Comparison of ENCODE assay signal across 35 mouse cellular contexts in genomic region chr11:46372331-46372953, GRCm38 (mm10). TPM values are rescaled to one million over a fixed set of nuclear protein-coding genes. Genes with fewer than 3 reads are reported as not detected.
A peak's percentile ranks its signal among the peaks of the same experiment; 100 is the strongest.
DNase-seq lines count a peak whose midpoint lies in the region; ATAC-seq and TF ChIP-seq lines count a peak whose summit lies in the region.
"Had no signal": no experiment of that assay in that cellular context is flagged by ENCODE, and none has a peak within 500 bp of the region (broad histone marks: within the 10 kb centered on the region; RNA-seq: fewer than 3 reads in every experiment).

No protein-coding gene starts in this region.

- H3K4me2 ChIP-seq in limb, embryonic 12.5 days: no peak overlapping the region
- H3K4me2 ChIP-seq in limb, embryonic 13.5 days (replicated peaks): no peak overlapping the region
- H3K4me2 ChIP-seq: embryonic facial prominence, embryonic 13.5 days; forebrain, embryonic 13.5 days; heart, embryonic 11.5 days; liver, embryonic 13.5 days; lung, embryonic 14.5 days; neural tube, embryonic 12.5 days had no signal

- DNase-seq in limb, embryonic 10.5 days (ENCODE audit: low spot score): no peak
- DNase-seq in CD4-positive helper T cell, adult 2 months (ENCODE audit: low read depth, low spot score): peak; percentile 85
- no peak for DNase-seq in cerebellum, adult 2 months
- no peak for DNase-seq in urinary bladder, postnatal 14 days (ENCODE audit: low spot score)
- DNase-seq in heart, postnatal 4 days: no peak
- DNase-seq: adrenal gland, postnatal 10 days; cerebellum, adult 11 months; cerebellum, postnatal 10 days; gastrocnemius, adult 2 months; kidney, postnatal 25 days; layer of hippocampus, postnatal 36 days; liver, embryonic 13.5 days; lung, embryonic 14.5 days; lung, postnatal 36 days; midbrain, embryonic 14.5 days; right cerebral cortex, adult 18-20 months had no signal

- no peak for ATAC-seq in limb, embryonic 12.5 days (ENCODE audit: insufficient number of reproducible peaks, insufficient read depth, low FRiP score, low TSS enrichment, low read depth)
- peak; percentile 52 for ATAC-seq in activated CD4-positive, CD25-positive, alpha-beta regulatory T cell, adult 4 months
- ATAC-seq in limb, embryonic 13.5 days (ENCODE audit: low FRiP score, low read depth): no peak
- ATAC-seq: forebrain, embryonic 13.5 days; hindbrain, embryonic 16.5 days; intestine, postnatal 0 days had no signal

- peak overlapping the region; percentile 62; the same call in 1 of the 2 replicates for H3K27ac ChIP-seq in limb, embryonic 12.5 days
- H3K27ac ChIP-seq in limb, embryonic 10.5 days: no peak overlapping the region
- H3K27ac ChIP-seq in limb, embryonic 13.5 days: peak overlapping the region; percentile 23; the same call in 1 of the 2 replicates
- no peak overlapping the region for H3K27ac ChIP-seq in cerebellum, adult 2 months (ENCODE audit: insufficient read depth, low read length)
- H3K27ac ChIP-seq: embryonic facial prominence, embryonic 13.5 days; forebrain, embryonic 13.5 days; gastrocnemius, adult 2 months; hindbrain, embryonic 10.5 days; layer of hippocampus, adult 2 months; liver, embryonic 13.5 days; neural tube, embryonic 12.5 days had no signal

- no peak overlapping the region for H3K9ac ChIP-seq in limb, embryonic 12.5 days (replicated peaks)
- no peak overlapping the region for H3K9ac ChIP-seq in limb, embryonic 13.5 days
- H3K9ac ChIP-seq: embryonic facial prominence, embryonic 13.5 days; forebrain, embryonic 13.5 days; liver, embryonic 13.5 days; lung, embryonic 14.5 days; neural tube, embryonic 12.5 days had no signal

- H3K27me3 ChIP-seq in limb, embryonic 12.5 days: no peaks in the 10 kb centered on the region
- no peaks in the 10 kb centered on the region for H3K27me3 ChIP-seq in limb, embryonic 10.5 days (ENCODE audit: low read depth, poor library complexity, severe bottlenecking)
- H3K27me3 ChIP-seq in limb, embryonic 13.5 days: no peaks in the 10 kb centered on the region
- H3K27me3 ChIP-seq in cerebellum, adult 2 months (ENCODE audit: control insufficient read depth, insufficient read depth, low read length): no peaks in the 10 kb centered on the region
- H3K27me3 ChIP-seq: embryonic facial prominence, embryonic 13.5 days; forebrain, embryonic 13.5 days; liver, embryonic 13.5 days; neural tube, embryonic 12.5 days had no signal

- no peaks in the 10 kb centered on the region for H3K9me3 ChIP-seq in limb, embryonic 12.5 days
- H3K9me3 ChIP-seq in limb, embryonic 10.5 days (replicated peaks): no peaks in the 10 kb centered on the region
- no peaks in the 10 kb centered on the region for H3K9me3 ChIP-seq in limb, embryonic 13.5 days
- H3K9me3 ChIP-seq: embryonic facial prominence, embryonic 13.5 days; forebrain, embryonic 13.5 days; hindbrain, embryonic 10.5 days; liver, embryonic 13.5 days; neural tube, embryonic 12.5 days had no signal

- peaks cover 6% of the 10 kb centered on the region; the same call in 1 of the 2 replicates for H3K4me1 ChIP-seq in limb, embryonic 12.5 days (replicated peaks)
- no peaks in the 10 kb centered on the region; the same call in 1 of the 2 replicates for H3K4me1 ChIP-seq in limb, embryonic 10.5 days
- H3K4me1 ChIP-seq in limb, embryonic 13.5 days: peaks cover 13% of the 10 kb centered on the region
- H3K4me1 ChIP-seq in cerebellum, adult 2 months (ENCODE audit: control insufficient read depth, insufficient read depth, low read length): no peaks in the 10 kb centered on the region
- H3K4me1 ChIP-seq: forebrain, embryonic 13.5 days; neural tube, embryonic 12.5 days had no signal

- no peaks in the 10 kb centered on the region for H3K36me3 ChIP-seq in limb, embryonic 12.5 days
- H3K36me3 ChIP-seq in limb, embryonic 10.5 days: no peaks in the 10 kb centered on the region
- H3K36me3 ChIP-seq in limb, embryonic 13.5 days: no peaks in the 10 kb centered on the region
- H3K36me3 ChIP-seq: embryonic facial prominence, embryonic 13.5 days; hindbrain, embryonic 10.5 days; liver, embryonic 13.5 days; neural tube, embryonic 12.5 days had no signal

- TF ChIP-seq CTCF in cerebellum, adult 2 months (IDR thresholded peaks at IDR 0.05; ENCODE audit: borderline replicate concordance, insufficient read depth, low read depth, low read length): no peak

- 82% methylated on average over 8 of the region's 8 CpGs for WGBS in limb, embryonic 12.5 days
- WGBS in limb, embryonic 10.5 days: 92% methylated on average over 8 of the region's 8 CpGs
- WGBS in limb, embryonic 13.5 days: 80% methylated on average over 8 of the region's 8 CpGs
- 88% methylated on average over 8 of the region's 8 CpGs for WGBS in cerebellum, adult 2 months

- no peak for TF ChIP-seq POLR2A in cerebellum, adult 2 months (IDR thresholded peaks at IDR 0.05; ENCODE audit: borderline replicate concordance, insufficient read depth, low read length)

- no peak overlapping the region for H3K4me3 ChIP-seq in limb, embryonic 12.5 days (replicated peaks)
- no peak overlapping the region for H3K4me3 ChIP-seq in limb, embryonic 10.5 days
- no peak overlapping the region for H3K4me3 ChIP-seq in limb, embryonic 13.5 days
- H3K4me3 ChIP-seq in cerebellum, adult 2 months (replicated peaks; ENCODE audit: insufficient read depth, low read depth, low read length): no peak overlapping the region
- H3K4me3 ChIP-seq: embryonic facial prominence, embryonic 13.5 days; erythroblast, embryonic 14.5 days; forebrain, embryonic 13.5 days; gastrocnemius, adult 2 months; hindbrain, embryonic 10.5 days; layer of hippocampus, adult 2 months; liver, embryonic 13.5 days; neural tube, embryonic 12.5 days had no signal

RNA-seq across cellular contexts. Expression of gene Itk, which starts 16.9 kb away (rescaled TPM):
- polyA plus RNA-seq in limb, embryonic 12.5 days (2016; fragmentation: Nextera tagmentation; extraction: Ambion mirVana): not detected in 2 replicates
- polyA plus RNA-seq in limb, embryonic 10.5 days (2016; fragmentation: Nextera tagmentation; extraction: Ambion mirVana): not detected in 2 replicates
- 100 to 1,000 TPM; 102 to 115 TPM for polyA plus RNA-seq in activated CD4-positive, CD25-positive, alpha-beta regulatory T cell, adult 4 months (2017; shearing (Covaris generic))
- polyA plus RNA-seq in limb, embryonic 13.5 days (2015; fragmentation: Nextera tagmentation; extraction: Ambion mirVana): 0.04 and 0.10 TPM in 2 replicates
- 0.30 and 0.39 TPM in 2 replicates for polyA plus RNA-seq in cerebellum, adult 2 months (2012; rRNA removed)
- under 1 TPM; 0.18 to 0.21 TPM for total RNA-seq in heart, postnatal 4 days (2021)
- total RNA-seq: gastrocnemius, adult 2 months; MEL had no signal
- polyA plus RNA-seq: embryonic facial prominence, embryonic 13.5 days; forebrain, embryonic 13.5 days; heart, embryonic 11.5 days; heart, postnatal 0 days; hindbrain, embryonic 10.5 days; hindbrain, embryonic 16.5 days; midbrain, embryonic 14.5 days; neural tube, embryonic 12.5 days had no signal

RNA-seq across cellular contexts. Expression of gene Fam71b, which starts 23.9 kb away (rescaled TPM):
- polyA plus RNA-seq in limb, embryonic 12.5 days (2016; fragmentation: Nextera tagmentation; extraction: Ambion mirVana): not detected in 2 replicates
- polyA plus RNA-seq in limb, embryonic 10.5 days (2016; fragmentation: Nextera tagmentation; extraction: Ambion mirVana): not detected in 2 replicates
- not detected for polyA plus RNA-seq in activated CD4-positive, CD25-positive, alpha-beta regulatory T cell, adult 4 months (2017; shearing (Covaris generic))
- polyA plus RNA-seq in limb, embryonic 13.5 days (2015; fragmentation: Nextera tagmentation; extraction: Ambion mirVana): not detected in 2 replicates
- polyA plus RNA-seq in cerebellum, adult 2 months (2012; rRNA removed): not detected in 2 replicates
- total RNA-seq in heart, postnatal 4 days (2021): not detected
- total RNA-seq: adrenal gland, postnatal 10 days; gastrocnemius, adult 2 months; layer of hippocampus, adult 2 months; layer of hippocampus, postnatal 36 days; left cerebral cortex, postnatal 10 days; megakaryocyte-erythroid progenitor cell, adult 5-6 weeks; MEL had no signal
- polyA plus RNA-seq: embryonic facial prominence, embryonic 13.5 days; erythroblast, embryonic 14.5 days; forebrain, embryonic 13.5 days; heart, postnatal 0 days; hindbrain, embryonic 10.5 days; hindbrain, embryonic 16.5 days; intestine, postnatal 0 days; kidney, embryonic 14.5 days; limb, embryonic 14.5 days; liver, embryonic 13.5 days; lung, embryonic 14.5 days; midbrain, embryonic 14.5 days; neural tube, embryonic 12.5 days; urinary bladder, adult 2 months had no signal

RNA-seq across cellular contexts. Expression of gene Cyfip2, which starts 59.8 kb away (rescaled TPM):
- polyA plus RNA-seq in limb, embryonic 12.5 days (2016; fragmentation: Nextera tagmentation; extraction: Ambion mirVana): 18.3 and 19.9 TPM in 2 replicates
- polyA plus RNA-seq in limb, embryonic 10.5 days (2016; fragmentation: Nextera tagmentation; extraction: Ambion mirVana): 9.7 and 14.7 TPM in 2 replicates
- 10 to 100 TPM; 66.7 to 74.4 TPM for polyA plus RNA-seq in activated CD4-positive, CD25-positive, alpha-beta regulatory T cell, adult 4 months (2017; shearing (Covaris generic))
- polyA plus RNA-seq in limb, embryonic 13.5 days (2015; fragmentation: Nextera tagmentation; extraction: Ambion mirVana): 11.0 and 14.1 TPM in 2 replicates
- 200 and 203 TPM in 2 replicates for polyA plus RNA-seq in cerebellum, adult 2 months (2012; rRNA removed)
- total RNA-seq in heart, postnatal 4 days (2021): 10 to 100 TPM; 14.8 to 15.3 TPM

Comparison
In these comparisons a context has a peak if more than half of its experiments do, and no peak if none do; other contexts are left out.
1. H3K27ac ChIP-seq: peak in limb, embryonic 12.5 days (single experiment) and limb, embryonic 13.5 days (single experiment); none in limb, embryonic 10.5 days (single experiment) and cerebellum, adult 2 months (single experiment).
2. RNA of gene Itk, which starts 16.9 kb away (polyA plus RNA-seq): 102 to 115 TPM in activated CD4-positive, CD25-positive, alpha-beta regulatory T cell, adult 4 months; 0.30 to 0.39 TPM in cerebellum, adult 2 months, 0.04 to 0.10 TPM in limb, embryonic 13.5 days, not detected in limb, embryonic 12.5 days and not detected in limb, embryonic 10.5 days; every median in the first group is over 10 times any median in the second.